Mouse (Mus musculus) cerebellum, adult 2 months (tissue): ENCODE measurements around the gene Cdh24.

Experiments
- CTCF ChIP-seq: fragments of 200-500 bp; IDR thresholded peaks from 2 replicates; pipeline ENCODE4 v1.5.1; 2011; ENCODE audit warnings: low read depth, mild to moderate bottlenecking, control low read depth, low read length, moderate library complexity, borderline replicate concordance; ENCODE audit not compliant: insufficient read depth
- POLR2A ChIP-seq: fragments of 200-500 bp; IDR thresholded peaks from 2 replicates; pipeline ENCODE4 v1.6.1; 2011; ENCODE audit warnings: low read length, control low read depth, borderline replicate concordance; ENCODE audit not compliant: insufficient read depth

- TF ChIP-seq CTCF (no peak), POLR2A (no peak)
These were observed 239 bp downstream of the Cdh24 start, which contains the start of gene Gm17606 for GRCm38 (mm10) chr14:54640946-54641304.
